Mouse (Mus musculus) intestine, embryonic 16.5 days (tissue): Measurements from ENCODE around the gene Ppp1r11. TPM values are rescaled to one million over a fixed set of nuclear protein-coding genes. Genes with fewer than 3 reads are reported as not detected.

Source experiments
- ATAC-seq: fragments of 200-750 bp; cut with Nextera tagmentation; 2 replicates; pipeline ENCODE4 v1.8.0; 2017; ENCODE audit warnings: moderate TSS enrichment, moderate library complexity
- H3K27ac ChIP-seq: fragments of 300-500 bp; sonication (generic); 2 replicates; pipeline ENCODE4 v1.5.1; 2014; ENCODE audit warnings: mild to moderate bottlenecking, low read length
- H3K27me3 ChIP-seq: fragments of 300-500 bp; sonication (generic); replicated peaks from 2 replicates; pipeline ENCODE4 v1.6.1; 2014; ENCODE audit warnings: low read length, control low read depth, mixed read lengths; ENCODE audit not compliant: control insufficient read depth, insufficient read depth
- H3K36me3 ChIP-seq: fragments of 300-500 bp; sonication (generic); 2 replicates; pipeline ENCODE4 v1.6.1; 2014; ENCODE audit warnings: low read length, control low read depth; ENCODE audit not compliant: control insufficient read depth, insufficient read depth
- H3K4me1 ChIP-seq: fragments of 300-500 bp; sonication (generic); 2 replicates; pipeline ENCODE4 v1.6.1; 2014; ENCODE audit warnings: low read length, control low read depth, mixed read lengths; ENCODE audit not compliant: control insufficient read depth, insufficient read depth
- H3K4me2 ChIP-seq: fragments of 300-500 bp; sonication (generic); 2 replicates; pipeline ENCODE4 v1.6.1; 2014; ENCODE audit warnings: low read depth, low read length, control low read depth
- H3K4me3 ChIP-seq: fragments of 300-500 bp; sonication (generic); 2 replicates; pipeline ENCODE4 v1.5.1; 2014; ENCODE audit warnings: mild to moderate bottlenecking, low read length
- H3K9ac ChIP-seq: fragments of 300-500 bp; sonication (generic); 2 replicates; pipeline ENCODE4 v1.6.1; 2014; ENCODE audit warnings: low read depth, low read length
- H3K9me3 ChIP-seq: fragments of 300-500 bp; sonication (generic); 2 replicates; pipeline ENCODE4 v1.6.1; 2016; ENCODE audit warnings: low read length, control low read depth; ENCODE audit not compliant: control insufficient read depth
- WGBS: fragments of 180-500 bp; shearing (Covaris S2); extraction: QIAGEN DNeasy Blood & Tissue Kit; methylation state at CpG from one replicate; pipeline ENCODE4 v1.1.7; 2014; 5-methylcytosine and 5-hydroxymethylcytosine counted together
- polyA plus RNA-seq: library from polyadenylated mRNA; unstranded; fragments of >200 nt; fragmentation: Nextera tagmentation; extraction: Ambion mirVana; gene quantifications from 2 replicates; pipeline ENCODE4 v1.2.1, GENCODE M21; 2015

Gene Ppp1r11
- polyA plus RNA-seq, 1 experiment from 2014 or later = 101 TPM

DNA sequence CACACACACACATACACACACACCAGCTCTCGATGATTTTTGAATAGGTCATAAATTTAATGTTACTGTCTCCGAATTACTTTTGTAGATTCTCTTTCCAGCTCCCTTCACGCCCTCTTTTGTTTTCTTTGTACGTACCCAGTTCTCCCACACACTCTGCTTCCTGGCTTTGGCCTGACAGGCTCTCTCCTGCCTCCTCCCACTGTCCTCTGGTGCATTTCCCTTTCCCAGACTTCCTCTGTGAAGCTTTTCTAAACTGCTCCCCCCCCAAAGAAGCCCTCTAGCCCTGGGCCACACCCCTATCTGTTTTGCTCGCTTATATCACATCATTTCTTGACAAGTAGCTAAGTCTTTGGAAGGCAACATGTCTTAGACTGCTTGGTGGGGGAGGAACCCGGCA is 21.3 kb downstream of the Ppp1r11 start:
- H3K27me3 ChIP-seq = no peaks in the 10 kb centered on the region
- H3K36me3 ChIP-seq = no peaks in the 10 kb centered on the region
- 68% methylated on average over 6 of the region's 6 CpGs for WGBS
- no peak overlapping the region for H3K4me3 ChIP-seq
- H3K4me2 ChIP-seq = no peak overlapping the region
- no peak for ATAC-seq
- H3K4me1 ChIP-seq = no peaks in the 10 kb centered on the region
- H3K27ac ChIP-seq = no peak overlapping the region
- H3K9ac ChIP-seq = no peak overlapping the region
- no peaks in the 10 kb centered on the region for H3K9me3 ChIP-seq

DNA sequence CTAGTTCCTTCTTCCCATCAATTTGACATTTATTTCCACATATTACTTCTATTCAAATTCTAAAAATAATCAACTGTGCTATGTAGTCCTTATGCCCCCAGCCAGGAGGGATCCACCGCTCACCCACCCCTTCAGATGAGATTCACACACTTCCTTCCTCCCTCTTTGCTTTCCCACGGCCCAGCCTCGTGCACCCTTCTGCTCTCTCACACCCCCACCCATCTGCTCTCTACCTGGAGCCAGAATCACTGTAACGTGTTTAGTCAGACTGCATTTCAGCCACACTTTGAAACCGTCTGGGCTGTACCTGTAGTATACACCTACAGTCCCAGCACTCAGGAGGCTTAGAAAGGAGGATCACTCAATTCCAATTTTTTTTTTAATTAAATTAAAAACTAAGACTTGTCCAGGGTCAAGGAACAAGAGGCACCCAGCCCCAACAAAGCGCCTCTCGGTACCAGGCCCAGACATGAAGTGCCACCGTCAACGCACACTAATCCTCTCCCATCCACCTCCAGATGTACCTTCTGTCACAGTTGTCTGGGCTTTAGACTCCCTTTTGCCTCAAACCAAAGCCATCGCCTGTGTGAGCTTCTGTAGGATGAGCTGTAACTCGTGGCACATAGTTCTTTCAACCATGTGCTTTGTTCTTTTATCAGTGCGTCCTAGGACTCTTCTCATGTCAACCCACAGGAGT is 22.2 kb downstream of the Ppp1r11 start:
- no peaks in the 10 kb centered on the region for H3K9me3 ChIP-seq
- no peak overlapping the region for H3K27ac ChIP-seq
- H3K9ac ChIP-seq = no peak overlapping the region
- H3K4me3 ChIP-seq = no peak overlapping the region
- 75% methylated on average over 12 of the region's 12 CpGs for WGBS
- H3K27me3 ChIP-seq = no peaks in the 10 kb centered on the region
- H3K4me2 ChIP-seq = no peak overlapping the region
- no peak for ATAC-seq
- H3K4me1 ChIP-seq = no peaks in the 10 kb centered on the region
- no peaks in the 10 kb centered on the region for H3K36me3 ChIP-seq

DNA sequence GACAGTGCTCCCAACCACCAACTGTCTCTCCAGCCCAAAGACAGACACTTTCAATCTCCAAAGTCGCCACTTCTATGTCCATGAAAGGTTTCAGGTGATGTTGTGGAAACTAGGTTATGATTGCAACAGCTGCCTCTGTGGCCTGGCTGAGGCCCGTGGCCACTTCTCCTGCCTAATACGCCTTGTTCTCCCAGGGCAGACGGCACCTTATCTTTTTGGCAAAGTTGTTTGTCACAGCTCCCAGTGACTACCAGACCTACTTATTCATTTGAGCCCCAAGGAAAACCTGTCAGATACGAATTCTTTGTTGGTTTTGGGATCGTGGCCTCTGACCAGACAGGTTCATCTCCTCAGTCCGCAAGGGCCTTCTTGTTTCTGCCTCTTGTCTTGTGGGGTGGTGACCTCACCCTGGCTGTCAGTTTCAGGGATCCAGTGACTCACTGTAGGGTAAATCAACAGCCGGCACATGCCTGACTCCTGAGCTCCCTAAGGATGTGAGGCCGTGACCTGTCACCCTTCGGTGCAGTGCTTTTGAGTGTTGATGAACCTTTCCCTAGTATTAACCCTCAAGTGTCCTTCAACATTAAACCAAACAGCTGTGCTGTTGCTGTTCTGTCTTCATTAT is 23.9 kb downstream of the Ppp1r11 start:
- Histone ChIP-seq H3K36me3 (no peaks in the 10 kb centered on the region), H3K4me3 (no peak overlapping the region), H3K9me3 (no peaks in the 10 kb centered on the region), H3K27ac (no peak overlapping the region), H3K4me2 (no peak overlapping the region), H3K9ac (no peak overlapping the region), H3K27me3 (no peaks in the 10 kb centered on the region), H3K4me1 (no peaks in the 10 kb centered on the region)
- no peak for ATAC-seq
- 30% methylated on average over 10 of the region's 10 CpGs for WGBS

DNA sequence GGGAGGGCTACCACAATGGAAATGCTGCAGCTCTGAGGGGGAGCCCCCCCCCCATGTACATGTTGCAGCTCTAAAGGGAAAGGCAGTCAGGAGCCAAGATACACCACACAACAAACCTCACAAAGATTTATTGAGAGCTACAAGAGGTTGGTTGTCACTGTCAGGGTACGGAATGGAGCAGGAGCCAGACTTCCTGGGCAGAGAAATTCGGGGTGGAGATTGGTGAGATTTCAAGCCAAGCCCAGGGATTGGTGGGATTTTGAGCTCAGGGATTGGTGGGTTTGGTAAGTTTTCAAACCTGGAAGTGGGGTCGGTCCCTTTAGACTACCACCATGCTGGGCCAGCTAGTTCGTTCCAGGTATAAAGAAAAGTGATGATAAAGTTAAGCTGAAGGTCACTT is 28.1 kb downstream of the Ppp1r11 start:
- no peaks in the 10 kb centered on the region for H3K4me1 ChIP-seq
- no peaks in the 10 kb centered on the region for H3K36me3 ChIP-seq
- ATAC-seq = no peak
- no peak overlapping the region for H3K27ac ChIP-seq
- no peak overlapping the region for H3K4me2 ChIP-seq
- H3K4me3 ChIP-seq = no peak overlapping the region
- WGBS = 69% methylated on average over 4 of the region's 4 CpGs
- H3K27me3 ChIP-seq = no peaks in the 10 kb centered on the region
- no peaks in the 10 kb centered on the region for H3K9me3 ChIP-seq
- no peak overlapping the region for H3K9ac ChIP-seq

DNA sequence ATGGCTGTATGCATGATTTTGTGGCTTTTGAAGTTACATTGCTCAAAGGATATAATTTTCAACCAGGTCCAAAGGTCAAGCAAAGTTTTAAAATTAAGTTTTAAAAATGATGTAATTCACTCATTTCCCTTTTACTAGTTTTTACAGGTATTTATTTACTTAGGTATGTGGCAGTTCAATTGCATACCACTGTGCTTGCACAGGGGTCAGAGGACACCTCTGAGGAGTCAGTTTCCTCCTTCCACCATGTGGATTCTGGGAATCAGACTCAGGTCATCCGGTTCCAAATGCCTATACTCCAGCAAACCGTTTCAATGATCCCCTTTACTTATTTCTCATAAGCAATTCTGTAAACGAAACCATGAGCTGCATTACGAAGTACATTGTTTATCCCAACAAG is 28.8 kb downstream of the Ppp1r11 start:
- Histone ChIP-seq H3K4me1 (no peaks in the 10 kb centered on the region), H3K27ac (no peak overlapping the region), H3K36me3 (no peaks in the 10 kb centered on the region), H3K9ac (no peak overlapping the region), H3K4me2 (no peak overlapping the region), H3K27me3 (no peaks in the 10 kb centered on the region), H3K4me3 (no peak overlapping the region), H3K9me3 (no peaks in the 10 kb centered on the region)
- 73% methylated on average over 4 of the region's 4 CpGs for WGBS
- peak; percentile 69 for ATAC-seq

DNA sequence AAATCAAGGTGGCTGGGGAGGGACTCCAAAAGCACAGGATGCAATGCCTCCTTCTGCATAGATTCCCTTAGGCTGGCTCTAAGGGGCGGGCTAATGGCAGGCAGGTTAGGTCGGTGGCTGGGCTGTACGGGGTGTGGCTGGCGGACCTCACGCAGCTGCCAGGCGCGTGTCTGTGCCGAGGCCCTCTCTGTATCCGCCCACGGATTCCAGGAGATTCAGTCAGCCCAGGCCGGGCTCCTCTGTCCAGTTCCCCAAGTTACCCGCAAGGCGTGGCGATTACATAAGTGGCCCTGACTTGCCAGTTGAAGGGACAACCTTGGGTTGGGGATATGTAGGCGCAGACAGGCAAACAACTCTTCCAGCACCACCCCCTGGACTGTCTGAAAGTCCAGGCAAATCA is 31.3 kb downstream of the Ppp1r11 start:
- no peak overlapping the region for H3K4me2 ChIP-seq
- 35% methylated on average over 15 of the region's 15 CpGs for WGBS

DNA sequence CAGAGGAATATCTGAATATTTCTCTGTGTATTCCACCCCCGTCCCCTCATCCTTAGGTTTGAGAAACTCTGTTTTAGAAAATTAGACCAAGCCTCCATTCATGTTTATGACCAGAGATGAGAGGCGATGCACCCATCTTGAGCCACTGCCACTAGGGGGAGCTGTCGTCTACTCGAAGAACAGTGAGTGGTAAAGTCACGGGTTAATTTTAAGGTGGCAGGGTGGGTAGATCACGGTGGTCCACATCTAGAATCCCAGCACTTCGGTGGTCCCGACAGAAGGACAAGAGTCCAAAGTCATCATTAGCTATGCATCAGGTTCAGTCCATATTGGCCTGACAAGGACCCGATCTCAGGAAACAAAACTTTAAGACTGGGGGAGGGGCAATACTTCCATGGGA is 36.5 kb downstream of the Ppp1r11 start:
- H3K27ac ChIP-seq = no peak overlapping the region
- no peak overlapping the region for H3K9ac ChIP-seq
- H3K4me1 ChIP-seq = no peaks in the 10 kb centered on the region
- no peaks in the 10 kb centered on the region for H3K9me3 ChIP-seq
- H3K4me2 ChIP-seq = no peak overlapping the region
- H3K36me3 ChIP-seq = no peaks in the 10 kb centered on the region
- no peak for ATAC-seq
- WGBS = 13% methylated on average over 9 of the region's 9 CpGs
- H3K27me3 ChIP-seq = no peaks in the 10 kb centered on the region
- H3K4me3 ChIP-seq = no peak overlapping the region

More for the DNA sequence above, 31.3 kb downstream of the Ppp1r11 start:
- H3K27me3 ChIP-seq = no peaks in the 10 kb centered on the region
- H3K36me3 ChIP-seq = no peaks in the 10 kb centered on the region
- H3K4me3 ChIP-seq = no peak overlapping the region
- H3K4me1 ChIP-seq = no peaks in the 10 kb centered on the region
- H3K9me3 ChIP-seq = no peaks in the 10 kb centered on the region
- H3K27ac ChIP-seq = no peak overlapping the region
- H3K9ac ChIP-seq = no peak overlapping the region
- peak; percentile 90 for ATAC-seq

DNA sequence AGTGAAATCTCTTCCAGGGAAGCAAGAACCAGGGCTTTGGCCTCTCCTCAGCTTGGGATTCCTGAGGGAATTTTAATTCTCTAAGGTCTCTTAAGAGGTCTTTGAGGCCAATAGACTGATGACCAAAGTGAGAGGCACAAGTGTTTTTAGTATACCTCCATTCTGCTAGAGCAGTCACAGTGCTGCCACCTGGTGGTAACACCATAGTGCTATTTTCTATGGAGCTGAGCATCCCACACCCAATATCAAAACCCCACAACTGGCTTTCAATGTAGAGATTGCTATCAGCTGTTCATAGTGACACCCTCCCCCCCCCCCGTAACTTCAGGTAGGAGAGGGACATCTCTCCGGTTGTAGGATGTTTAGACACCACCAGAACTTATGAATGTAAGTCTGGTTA is 37.4 kb downstream of the Ppp1r11 start:
- Histone ChIP-seq H3K27ac (no peak overlapping the region), H3K36me3 (no peaks in the 10 kb centered on the region), H3K4me3 (no peak overlapping the region), H3K27me3 (no peaks in the 10 kb centered on the region), H3K4me2 (no peak overlapping the region), H3K4me1 (no peaks in the 10 kb centered on the region), H3K9me3 (no peaks in the 10 kb centered on the region), H3K9ac (no peak overlapping the region)
- peak; percentile 58 for ATAC-seq
- WGBS = 6% methylated on average over 2 of the region's 2 CpGs

DNA sequence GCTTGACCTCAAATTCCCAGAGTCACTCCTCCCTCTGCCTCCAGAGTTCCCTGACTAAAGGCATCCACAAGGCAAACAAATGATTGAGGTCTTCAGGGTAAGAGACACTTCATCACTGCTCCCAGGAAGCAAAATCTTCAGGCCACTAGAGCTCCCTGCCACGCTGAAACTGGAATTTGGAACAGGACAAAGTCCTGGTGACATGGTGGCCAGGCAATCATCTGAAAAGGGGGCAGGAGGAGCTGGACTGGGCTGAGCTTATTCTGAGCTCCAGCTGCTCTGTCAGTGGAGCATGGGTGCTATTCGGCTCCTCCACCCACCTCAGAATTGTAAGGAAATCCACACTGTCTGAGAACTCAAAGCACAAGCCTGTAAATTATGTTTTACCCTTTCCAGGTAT is 39.5 kb downstream of the Ppp1r11 start:
- Histone ChIP-seq H3K9me3 (no peaks in the 10 kb centered on the region), H3K9ac (no peak overlapping the region), H3K36me3 (no peaks in the 10 kb centered on the region), H3K27me3 (no peaks in the 10 kb centered on the region), H3K4me3 (no peak overlapping the region), H3K4me1 (no peaks in the 10 kb centered on the region), H3K4me2 (no peak overlapping the region), H3K27ac (no peak overlapping the region)
- no peak for ATAC-seq
- 63% methylated on average over 2 of the region's 2 CpGs for WGBS

DNA sequence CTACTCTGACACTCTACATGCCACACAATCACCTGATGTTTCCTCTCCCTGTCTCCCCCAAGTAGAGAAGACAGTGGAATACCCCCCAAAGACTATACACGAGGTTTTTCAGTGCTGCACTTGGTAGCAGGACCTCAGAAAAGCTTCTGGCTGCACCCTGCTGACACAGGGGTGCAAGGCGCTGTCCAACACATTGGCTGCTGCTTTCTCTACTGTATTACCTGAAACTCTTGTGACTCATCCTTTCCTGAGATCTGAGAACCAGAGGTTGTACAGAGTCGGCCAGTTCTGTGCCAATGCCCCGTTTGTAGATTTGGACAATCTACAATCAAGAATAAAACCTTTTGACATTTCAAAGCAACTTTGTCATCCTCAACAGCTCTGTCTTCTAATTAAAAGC is 41.7 kb downstream of the Ppp1r11 start:
- H3K9me3 ChIP-seq = no peaks in the 10 kb centered on the region
- H3K9ac ChIP-seq = no peak overlapping the region
- no peak for ATAC-seq
- H3K36me3 ChIP-seq = no peaks in the 10 kb centered on the region
- H3K4me3 ChIP-seq = no peak overlapping the region
- no peaks in the 10 kb centered on the region for H3K4me1 ChIP-seq
- no peaks in the 10 kb centered on the region for H3K27me3 ChIP-seq
- H3K4me2 ChIP-seq = no peak overlapping the region
- WGBS = 52% methylated on average over 4 of the region's 4 CpGs
- H3K27ac ChIP-seq = no peak overlapping the region
